Mouse (Mus musculus): ENCODE measurements at regions not wholly inside any gene's neighbourhood (a gene's known extent, or its start where the extent isn't known, plus 50 kb on each side); places are given as distances from the start of the nearest gene placed in this dataset.

DNA sequence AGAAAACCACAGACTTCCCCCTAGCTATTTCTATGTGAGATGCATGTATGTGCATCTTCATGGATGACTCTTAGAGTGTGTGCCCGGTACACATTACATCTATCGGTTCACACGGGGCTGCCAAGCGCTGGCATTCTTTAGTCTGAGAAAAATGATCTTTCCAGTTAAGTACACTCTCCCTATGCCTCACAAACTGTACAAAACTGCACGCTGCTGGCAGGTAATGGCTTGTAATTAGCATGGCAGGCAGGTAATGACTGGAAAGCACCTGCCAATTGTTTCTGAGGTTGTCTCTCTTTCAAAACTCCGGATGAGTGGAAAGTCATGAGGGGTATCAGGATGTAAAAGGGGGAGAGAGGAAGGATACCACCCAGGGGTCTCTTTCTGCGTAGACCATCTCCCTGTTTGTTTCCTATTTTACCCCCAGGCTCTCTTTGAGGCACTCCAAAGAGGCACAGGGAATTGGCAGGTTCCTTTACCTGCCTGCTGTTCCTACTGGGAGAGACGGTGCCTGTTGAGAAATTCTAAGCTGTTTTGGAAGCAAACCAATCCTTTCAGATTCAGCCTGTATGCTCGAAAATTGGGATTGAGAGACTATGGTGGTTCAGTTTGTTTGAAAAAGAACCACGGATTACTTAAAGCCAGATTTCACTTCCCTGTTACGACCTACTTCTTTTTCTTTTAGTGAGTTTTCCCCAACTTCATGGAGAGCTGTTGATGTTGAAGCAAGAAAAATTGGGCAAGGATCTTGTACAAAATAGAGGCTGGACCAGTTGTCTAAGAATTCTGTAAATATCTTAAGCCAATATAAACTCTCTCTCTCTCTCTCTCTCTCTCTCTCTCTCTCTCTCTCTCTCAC is 113.4 kb upstream of the Zeb2 start:
- intact Hi-C loops (cut with DNase I): no loop called here
- DNase-seq: no peak

- intact Hi-C loops (cut with DNase I): no loop called here
These were observed 112.3 kb upstream of the Zeb2 start for GRCm38 (mm10) chr2:45229501-45229900.

GRCm38 (mm10) chr2:45227276-45227944 is 110.2 kb upstream of the Zeb2 start:
- intact Hi-C loops (cut with DNase I): no loop called here
- peak in 1 of 2 experiments; percentile 14 for DNase-seq

More at GRCm38 (mm10) chr2:45229501-45229900, 112.3 kb upstream of the Zeb2 start:
- DNase-seq: no peak

GRCm38 (mm10) chr2:45226045-45226370 is 108.8 kb upstream of the Zeb2 start:
- no peak for DNase-seq
- intact Hi-C loops (cut with DNase I): no loop called here

DNA sequence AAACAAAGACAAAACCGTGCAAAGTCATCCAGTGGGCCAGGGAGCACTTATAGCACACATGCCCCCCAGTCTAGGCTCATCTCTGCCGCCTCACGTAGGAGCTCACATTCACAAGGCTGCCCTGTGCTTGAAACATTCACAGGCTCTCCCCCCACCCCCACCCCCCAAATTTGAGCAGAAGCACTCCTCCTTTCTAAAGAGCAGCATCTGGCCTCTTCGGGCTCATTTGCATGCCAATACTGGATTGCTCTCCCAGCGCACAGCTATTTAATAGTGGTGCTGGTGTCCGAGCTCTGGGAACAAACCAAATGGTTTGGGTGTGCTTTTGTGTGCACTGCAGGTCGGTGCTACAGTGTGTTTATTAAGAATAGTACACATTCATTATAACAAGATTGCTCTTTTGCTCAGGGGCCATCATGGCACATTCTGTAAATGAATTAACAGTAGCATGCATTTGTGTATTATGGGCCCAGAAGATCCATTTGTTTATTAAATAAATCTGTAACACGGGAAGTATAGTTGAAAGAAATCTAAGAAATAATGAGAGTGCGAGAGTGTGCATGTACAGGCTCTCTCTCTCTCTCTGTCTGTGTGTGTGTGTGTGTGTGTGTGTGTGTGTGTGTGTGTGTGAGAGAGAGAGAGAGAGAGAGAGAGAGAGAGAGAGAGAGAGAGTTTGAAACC is 108.3 kb upstream of the Zeb2 start:
- no peak for DNase-seq
- intact Hi-C loops (cut with DNase I): no loop called here

- intact Hi-C loops (cut with DNase I): loop anchor here (5.0 kb wide), 1 partner anchor 1365 kb away; no protein-coding TSS in a partner anchor
- DNase-seq: no peak
These were observed 105.0 kb upstream of the Zeb2 start for GRCm38 (mm10) chr2:45222213-45222612.

DNA sequence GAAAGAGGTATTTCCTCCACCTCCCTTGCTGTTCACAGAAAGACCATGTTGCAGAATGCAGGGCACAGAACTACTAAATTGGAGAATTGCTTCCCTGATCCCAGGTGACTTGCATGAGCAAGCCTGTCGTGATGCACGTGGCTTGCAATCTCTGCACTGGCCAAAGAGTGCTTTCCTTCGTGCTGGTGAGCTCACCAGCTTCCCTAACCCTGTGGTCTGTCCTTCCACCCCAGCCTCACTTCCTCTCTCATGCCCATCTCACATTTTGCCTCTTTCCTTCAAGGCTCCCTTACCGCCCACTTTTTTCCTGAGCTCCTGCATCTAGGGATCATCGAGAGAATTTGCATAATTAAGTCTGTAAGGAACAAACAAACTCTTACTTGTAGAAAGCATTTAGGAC is 102.7 kb upstream of the Zeb2 start:
- no peak for DNase-seq
- intact Hi-C loops (cut with DNase I): loop anchor here (5.0 kb wide), 1 partner anchor 1367 kb away; no protein-coding TSS in a partner anchor

- DNase-seq: no peak
- intact Hi-C loops (cut with DNase I): no loop called here
These were observed 95.6 kb upstream of the Zeb2 start for GRCm38 (mm10) chr2:45212833-45213232.

- no peak for DNase-seq
- intact Hi-C loops (cut with DNase I): no loop called here
These were observed 91.3 kb upstream of the Zeb2 start for GRCm38 (mm10) chr2:45208526-45208925.

- intact Hi-C loops (cut with DNase I): no loop called here
- DNase-seq: no peak
These were observed 88.6 kb upstream of the Zeb2 start for GRCm38 (mm10) chr2:45205756-45206155.

- DNase-seq: no peak
- intact Hi-C loops (cut with DNase I): no loop called here
These were observed 88.0 kb upstream of the Zeb2 start for GRCm38 (mm10) chr2:45205211-45205610.

DNA sequence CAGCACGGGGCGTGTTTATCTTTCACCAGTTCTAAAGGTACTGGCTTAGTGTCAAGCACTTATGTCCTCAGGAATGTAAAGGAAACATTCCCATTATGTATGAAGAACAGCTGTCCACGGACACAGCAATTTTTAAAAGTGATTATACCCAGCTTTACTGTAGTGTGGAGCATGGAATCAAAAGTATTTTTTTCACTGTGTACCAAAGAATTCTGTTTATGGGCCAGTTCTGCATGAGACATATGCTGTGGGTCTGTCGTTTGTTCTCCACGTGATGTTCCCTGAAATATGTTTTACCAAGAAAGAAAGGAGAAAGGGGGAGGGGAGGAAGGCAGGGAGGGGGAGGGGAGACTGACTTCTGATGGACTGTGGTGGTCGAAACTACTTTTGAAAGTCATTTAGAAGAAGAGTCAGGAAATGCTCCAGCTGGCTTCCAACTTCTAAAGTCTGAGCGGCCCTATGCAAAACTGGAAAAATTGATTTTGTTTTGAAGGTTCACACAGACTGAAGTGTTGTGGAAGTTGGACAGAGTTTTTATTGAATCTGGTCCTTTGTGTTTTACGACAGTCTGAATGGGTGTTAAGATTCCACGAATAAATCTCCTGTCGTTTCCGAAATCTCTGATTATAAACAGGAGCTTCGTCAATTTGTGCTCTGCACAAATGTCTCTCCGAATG is 80.9 kb upstream of the Zeb2 start:
- intact Hi-C loops (cut with DNase I): no loop called here
- no peak for DNase-seq

DNA sequence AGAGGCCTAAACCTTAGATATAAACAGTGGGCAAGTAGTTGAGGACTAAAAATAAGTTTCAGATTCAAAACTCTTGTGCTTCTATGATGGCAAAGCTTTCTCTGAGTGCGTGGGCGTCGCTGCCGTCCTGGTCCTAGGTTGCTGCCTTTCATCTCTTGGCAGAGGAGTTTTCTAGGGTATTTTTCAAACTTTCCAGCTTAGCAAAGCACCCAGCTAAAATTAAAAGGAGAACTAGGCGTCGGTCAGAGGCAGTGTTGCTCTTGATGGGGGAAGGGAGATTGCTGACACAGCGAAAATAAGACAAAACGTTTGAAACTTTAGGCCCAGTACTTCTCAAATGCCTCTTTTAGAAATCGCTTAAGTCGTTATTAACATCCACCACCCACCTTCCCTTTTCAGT is 80.1 kb upstream of the Zeb2 start:
- no peak for DNase-seq
- intact Hi-C loops (cut with DNase I): no loop called here

DNA sequence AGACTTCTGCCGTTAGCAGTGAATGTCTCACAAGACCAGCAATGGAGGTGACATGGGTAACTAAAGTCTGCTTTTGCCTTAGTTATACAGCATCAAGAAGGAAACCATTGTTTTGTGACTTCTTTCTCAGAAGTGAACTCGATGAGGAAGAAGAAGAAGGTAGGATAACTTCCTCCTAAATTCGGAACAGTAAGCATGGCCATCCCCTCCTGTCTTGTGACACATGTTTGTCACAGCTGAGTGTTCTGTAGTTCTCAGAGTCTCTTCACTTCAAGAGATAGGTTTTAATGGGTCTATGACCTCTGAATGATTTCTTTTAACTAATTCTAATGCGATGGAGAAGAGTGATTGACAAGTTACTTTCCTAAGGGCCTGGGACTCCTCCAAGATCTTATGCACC is 79.3 kb upstream of the Zeb2 start:
- intact Hi-C loops (cut with DNase I): no loop called here
- no peak for DNase-seq

- intact Hi-C loops (cut with DNase I): no loop called here
- no peak for DNase-seq
These were observed 77.1 kb upstream of the Zeb2 start for GRCm38 (mm10) chr2:45194335-45194734.

GRCm38 (mm10) chr2:45185621-45185999 is 68.4 kb upstream of the Zeb2 start:
- no peak for DNase-seq
- intact Hi-C loops (cut with DNase I): no loop called here

DNA sequence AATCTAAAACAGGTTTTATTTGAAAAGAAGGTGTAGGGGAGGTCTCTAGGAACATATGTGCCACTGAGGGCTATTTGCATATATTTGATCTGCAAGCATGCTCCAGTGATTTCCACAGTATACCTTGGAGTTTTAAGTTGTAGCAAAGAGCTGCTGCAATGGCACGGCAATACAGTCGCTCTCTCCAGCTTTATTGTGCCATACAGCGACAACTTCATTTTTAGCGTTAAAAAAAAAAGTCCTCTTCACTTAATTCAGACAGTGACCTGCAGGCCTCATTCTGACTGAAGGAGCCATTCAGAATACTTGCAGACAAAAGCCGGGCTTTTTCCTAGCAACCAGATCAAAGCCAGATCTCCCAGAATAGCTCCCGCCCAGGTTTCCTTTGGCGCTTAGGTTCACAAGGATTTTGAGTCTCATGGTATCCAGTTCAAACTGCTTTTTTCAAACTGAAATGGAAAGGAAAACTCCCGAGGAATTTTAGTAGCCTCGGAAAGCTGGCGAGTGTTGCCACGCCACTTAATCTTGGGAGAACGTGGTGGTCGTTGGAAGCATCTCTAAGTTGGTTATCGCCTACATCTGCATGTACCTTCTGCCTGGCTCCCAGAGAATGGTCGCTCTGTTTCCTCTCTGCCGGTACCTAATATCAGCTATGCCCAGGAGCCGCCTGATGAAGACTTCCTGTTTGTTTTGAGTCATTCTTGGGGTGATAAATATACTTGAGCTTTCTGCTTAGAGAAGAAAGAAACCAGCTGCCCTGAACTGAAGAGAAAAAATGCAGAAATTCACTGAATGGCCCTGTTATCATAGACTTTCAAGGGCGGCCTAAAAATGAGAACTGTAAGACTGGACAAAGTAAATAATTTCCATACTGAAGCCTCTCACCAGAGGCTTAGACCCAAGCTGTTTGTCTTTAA is 67.8 kb upstream of the Zeb2 start:
- DNase-seq: peak in 1 of 2 experiments; percentile 45
- intact Hi-C loops (cut with DNase I): no loop called here

- intact Hi-C loops (cut with DNase I): no loop called here
- DNase-seq: no peak
These were observed 67.0 kb upstream of the Zeb2 start for GRCm38 (mm10) chr2:45184149-45184548.

GRCm38 (mm10) chr2:45182876-45183275 is 65.7 kb upstream of the Zeb2 start:
- DNase-seq: no peak
- intact Hi-C loops (cut with DNase I): no loop called here

- intact Hi-C loops (cut with DNase I): no loop called here
- no peak for DNase-seq
These were observed 64.4 kb upstream of the Zeb2 start for GRCm38 (mm10) chr2:45181552-45181951.
